Mouse (Mus musculus): ENCODE data around the gene Tssk2.

DNA sequence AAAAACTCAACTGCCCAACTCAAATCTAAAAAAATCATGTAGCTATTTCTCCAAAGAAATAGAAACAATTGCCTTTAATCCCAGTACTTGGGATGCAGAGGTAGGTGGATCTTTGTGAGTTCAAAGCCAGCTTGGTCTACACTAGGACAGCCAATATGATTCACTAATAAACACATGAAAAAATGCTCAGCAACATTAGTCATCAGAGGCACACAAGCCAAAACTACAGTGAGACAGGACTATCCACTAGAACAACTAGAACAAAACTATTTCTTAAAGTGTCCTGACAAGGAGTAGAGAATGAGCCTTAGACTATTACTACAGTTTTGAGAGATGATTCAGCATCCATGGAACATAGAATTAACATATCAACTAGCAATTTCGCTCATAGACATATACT, 22.3 kb upstream of the Tssk2 start:
- TF ChIP-seq POLR2A (IDR thresholded peaks at IDR 0.05; ENCODE audit: low read depth, low read length) (no peak), CTCF (conservative IDR thresholded peaks at IDR 0.05; ENCODE audit: insufficient read depth, insufficient read length, low read depth, low read length) (no peak)

All from kidney, adult 2 months (tissue).